Mouse (Mus musculus): ENCODE data around the gene 1810049J17Rik.
"Not testable (repeated sequence)": the region's sequence is repeated elsewhere in the genome, so short reads cannot be mapped to it uniquely, and the experiment has no call there.

The 1810049J17Rik gene

DNA sequence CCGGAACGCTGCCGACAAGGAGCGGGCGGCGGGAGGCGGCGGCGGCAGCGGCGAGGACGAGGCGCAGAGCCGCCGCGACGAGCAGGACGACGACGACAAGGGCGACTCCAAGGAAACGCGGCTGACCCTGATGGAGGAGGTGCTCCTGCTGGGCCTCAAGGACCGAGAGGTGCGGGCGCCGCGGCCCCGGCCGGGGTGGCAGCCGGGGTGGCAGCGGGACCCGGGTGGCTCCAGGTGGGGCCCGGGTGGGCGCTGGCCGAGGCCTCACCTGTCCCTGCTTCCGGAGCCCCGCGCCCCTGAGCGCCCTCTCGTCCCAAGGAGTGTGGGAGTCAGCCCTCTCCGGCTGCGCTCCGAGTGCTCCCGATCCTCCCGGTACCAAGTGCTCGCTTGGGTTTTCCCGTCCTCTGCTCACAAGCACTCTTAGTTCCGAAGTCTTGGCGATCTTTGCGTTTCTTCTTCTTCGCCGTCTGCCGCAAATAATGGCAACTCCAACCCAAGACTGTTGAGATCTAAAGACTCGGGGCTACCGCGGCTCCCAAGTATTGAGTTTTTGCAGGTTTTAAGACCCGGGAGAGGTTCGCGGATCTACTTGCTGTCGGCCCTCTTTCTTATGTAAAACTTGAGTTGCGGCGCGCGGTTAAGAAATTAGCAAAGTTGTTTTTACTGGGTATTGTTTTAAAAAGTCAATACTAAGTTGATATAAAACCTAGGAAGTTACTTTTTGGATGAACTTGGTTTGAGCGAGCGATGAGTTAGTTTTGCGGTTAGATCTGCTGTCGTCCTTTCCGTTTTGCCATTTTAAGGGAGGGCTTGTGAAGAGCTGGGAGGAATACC lies at the start of gene 1810049J17Rik:
1810049J17Rik (minus strand) TSS at position 112 of the 834 bp plus-strand sequence.
- DNase-seq: peak in 1 of 2 experiments; percentile 64

GRCm38 (mm10) chr15:12371183-12371582 lies 49.5 kb upstream of the 1810049J17Rik start:
- DNase-seq: peak; percentile 77 to 85

DNA sequence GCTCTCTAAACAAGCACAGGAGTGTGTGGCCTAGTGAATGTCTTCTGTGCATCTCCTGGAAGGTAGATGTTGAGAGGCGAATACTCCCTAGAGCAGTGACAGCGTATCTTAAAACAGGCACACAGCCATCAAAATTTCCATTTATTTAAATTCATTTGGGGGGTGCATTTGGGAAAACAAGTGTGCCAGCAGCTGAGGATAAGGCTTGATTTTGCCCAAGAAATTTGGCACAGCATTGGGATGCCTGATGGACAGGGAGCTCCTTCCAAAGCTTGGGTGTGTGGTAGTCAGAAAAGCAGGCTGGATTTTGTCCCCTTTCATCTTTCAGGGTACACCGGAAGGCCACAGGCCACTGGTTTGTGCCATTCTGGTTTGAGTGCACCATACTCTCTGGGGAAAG lies 48.4 kb upstream of the 1810049J17Rik start:
- no peak for DNase-seq

GRCm38 (mm10) chr15:12368850-12369249 lies 47.2 kb upstream of the 1810049J17Rik start:
- DNase-seq: no peak

DNA sequence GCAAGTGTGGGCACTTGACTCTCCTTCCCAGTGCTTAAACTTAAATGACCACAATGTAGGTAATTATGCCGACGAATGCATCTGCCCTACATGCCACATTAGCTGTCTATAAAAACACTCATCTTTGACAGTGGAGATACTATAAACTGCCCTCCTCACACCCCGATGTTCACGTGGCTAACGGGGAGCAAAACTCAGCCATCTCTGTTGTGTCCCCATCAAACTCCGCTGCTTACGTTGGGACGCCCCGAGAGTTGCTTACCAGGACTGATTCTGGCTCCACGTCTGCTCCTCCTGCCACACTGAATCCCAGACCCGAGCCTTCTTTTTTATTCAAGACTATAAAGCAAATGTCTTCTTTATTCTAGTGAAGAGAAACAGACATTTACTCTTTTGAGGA lies 46.7 kb upstream of the 1810049J17Rik start:
- DNase-seq: no peak

- DNase-seq: no peak
These were observed 45.8 kb upstream of the 1810049J17Rik start for GRCm38 (mm10) chr15:12367306-12368080.

- DNase-seq: not testable (repeated sequence)
These were observed 45.0 kb upstream of the 1810049J17Rik start for GRCm38 (mm10) chr15:12366580-12367305.

DNA sequence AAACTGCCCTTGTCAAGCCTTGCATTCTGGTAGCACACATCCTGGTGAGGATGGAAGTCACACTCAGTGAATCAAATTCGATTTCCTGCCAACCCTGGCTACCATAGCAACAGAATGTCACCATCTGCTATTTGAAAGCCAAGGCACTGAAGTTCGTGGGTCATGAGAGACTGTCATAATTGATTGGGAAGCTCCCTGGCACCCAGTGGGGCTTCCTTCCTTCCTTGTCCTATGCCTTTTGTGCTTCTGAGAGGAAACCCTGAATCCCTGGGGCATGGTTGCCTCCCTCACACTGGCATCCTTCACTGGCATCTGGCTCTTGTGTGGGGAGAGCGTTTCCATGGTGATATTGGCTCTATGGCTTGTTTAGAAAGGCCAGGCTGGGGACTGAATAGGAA lies 44.4 kb upstream of the 1810049J17Rik start:
- peak; percentile 64 to 66 for DNase-seq

DNA sequence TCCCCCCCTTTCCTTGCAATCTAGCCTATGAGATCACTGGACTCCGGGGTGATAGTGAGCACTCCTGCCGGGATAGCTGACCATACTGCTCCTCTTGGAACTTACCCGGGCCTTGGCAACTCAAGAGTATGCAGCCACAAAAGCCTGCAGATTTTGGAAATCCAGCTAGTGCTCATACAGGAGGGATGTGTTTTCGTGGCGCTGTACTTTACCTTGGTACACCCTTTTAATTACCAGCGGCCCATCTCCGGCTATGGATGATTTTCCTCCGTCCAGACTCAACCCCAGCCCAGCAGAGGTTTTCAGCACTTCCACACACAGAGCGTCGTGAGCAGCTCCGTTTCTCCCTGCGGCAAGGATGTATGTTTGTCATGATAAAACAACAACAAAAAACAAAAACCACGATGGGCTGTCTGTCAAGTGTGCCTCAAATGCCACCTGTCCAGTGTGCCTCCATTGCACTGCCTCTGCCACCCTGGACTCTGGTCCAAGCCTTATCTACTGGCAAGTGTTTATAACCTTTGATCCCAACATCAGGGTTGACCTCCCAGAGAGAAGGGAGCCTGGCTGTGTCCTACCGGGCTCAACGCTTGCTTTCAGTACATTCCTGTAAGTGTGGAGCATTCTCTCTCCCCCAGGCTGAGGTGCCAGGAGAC lies 43.8 kb upstream of the 1810049J17Rik start:
- DNase-seq: no peak

DNA sequence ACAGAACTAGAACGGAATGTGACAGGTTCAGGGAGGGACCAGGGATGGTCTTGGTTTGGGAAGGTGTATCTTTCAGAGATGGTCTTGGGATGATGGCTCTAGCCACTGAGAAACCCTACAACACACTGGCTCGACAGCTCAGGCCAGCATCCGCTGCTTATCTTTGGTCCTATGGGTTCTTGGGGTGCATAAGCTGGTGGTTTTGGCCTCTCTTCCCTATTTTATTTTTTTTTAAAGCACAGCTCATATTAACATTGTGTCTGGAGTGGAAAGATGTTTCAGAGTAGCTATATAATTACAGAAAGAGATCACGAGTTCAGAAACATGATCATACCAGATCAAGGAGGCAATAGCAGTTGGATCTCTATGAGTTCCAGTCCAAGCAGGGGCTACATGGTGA lies 42.4 kb upstream of the 1810049J17Rik start:
- DNase-seq: no peak

DNA sequence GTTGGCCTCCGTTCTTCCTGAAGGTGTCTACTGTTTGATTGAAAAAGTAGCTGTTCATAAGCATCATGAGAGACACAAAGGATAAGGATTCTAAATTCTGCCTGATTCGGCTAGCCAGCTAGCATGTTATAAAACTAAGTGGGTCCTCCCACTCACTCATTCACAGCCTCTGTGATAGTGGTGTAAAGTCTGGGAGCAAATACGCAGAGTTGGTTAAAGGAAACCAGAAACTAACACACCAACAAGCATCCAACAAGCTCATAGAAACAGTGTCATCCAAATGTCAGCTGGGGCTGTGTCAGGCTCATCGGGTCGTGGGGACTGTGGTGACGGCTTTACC lies 41.0 kb upstream of the 1810049J17Rik start:
- no peak for DNase-seq

- DNase-seq: no peak
These were observed 40.5 kb upstream of the 1810049J17Rik start for GRCm38 (mm10) chr15:12362001-12362700.

GRCm38 (mm10) chr15:12360519-12361212 lies 39.0 kb upstream of the 1810049J17Rik start:
- no peak for DNase-seq

DNA sequence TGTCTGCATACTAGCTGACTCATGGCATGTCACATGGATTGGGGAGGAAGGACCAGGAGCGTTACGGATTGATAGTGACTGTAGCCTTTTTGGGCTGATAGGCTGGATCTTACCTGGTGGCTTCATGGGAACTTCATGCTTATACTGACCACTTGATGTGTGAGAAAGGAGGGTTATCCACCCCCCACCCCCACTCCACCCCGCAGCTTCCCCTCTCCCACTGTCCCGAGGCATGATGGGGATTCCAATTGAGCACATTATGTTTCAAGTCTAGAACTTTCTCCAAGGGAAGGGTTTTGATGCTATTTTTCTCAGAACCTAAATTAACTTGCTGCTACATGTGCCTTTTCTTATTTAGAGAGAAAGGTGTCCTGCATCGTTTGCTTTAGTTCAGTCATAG lies 36.7 kb upstream of the 1810049J17Rik start:
- no peak for DNase-seq

- no peak for DNase-seq
These were observed 35.8 kb upstream of the 1810049J17Rik start for GRCm38 (mm10) chr15:12357459-12357858.

DNA sequence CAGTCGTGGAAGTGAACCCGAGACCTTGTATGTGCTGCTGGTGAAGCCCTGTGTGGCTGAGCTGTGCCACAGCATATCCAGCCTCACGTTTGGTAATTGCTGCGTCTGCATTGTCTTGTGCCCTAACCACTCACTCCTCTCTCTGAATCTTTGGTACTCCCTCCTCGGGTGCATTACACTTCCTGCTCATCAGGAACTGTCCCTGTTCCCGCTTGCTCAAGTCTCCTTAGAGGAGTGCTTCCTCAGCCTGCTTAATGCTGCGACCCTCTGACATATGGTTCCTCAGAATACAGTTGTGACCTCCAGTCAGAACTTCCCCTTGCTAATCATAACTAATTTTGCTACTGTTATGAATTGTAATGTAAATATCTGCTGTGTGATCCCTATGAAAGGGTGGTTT lies 34.2 kb upstream of the 1810049J17Rik start:
- no peak for DNase-seq

DNA sequence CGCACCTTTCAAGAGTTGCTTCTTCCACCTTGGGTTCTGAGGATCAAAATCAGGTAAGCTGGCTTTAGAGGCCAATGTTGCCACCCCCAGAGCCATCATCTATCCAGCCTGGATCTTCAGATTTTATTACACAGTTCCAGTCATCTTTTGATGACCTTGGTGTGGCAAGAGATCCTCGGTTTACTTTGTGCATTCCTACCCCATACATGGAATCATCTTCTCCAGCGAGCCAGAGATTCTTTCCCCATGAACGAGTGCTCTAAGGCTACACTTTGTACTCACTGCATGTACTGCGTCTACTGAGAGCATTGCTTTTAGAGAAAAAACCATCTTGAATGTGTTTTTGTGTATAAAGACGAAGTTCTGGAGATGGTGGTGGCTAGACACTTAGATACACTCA lies 33.6 kb upstream of the 1810049J17Rik start:
- DNase-seq: no peak

- DNase-seq: no peak
These were observed 32.6 kb upstream of the 1810049J17Rik start for GRCm38 (mm10) chr15:12354281-12354810.

DNA sequence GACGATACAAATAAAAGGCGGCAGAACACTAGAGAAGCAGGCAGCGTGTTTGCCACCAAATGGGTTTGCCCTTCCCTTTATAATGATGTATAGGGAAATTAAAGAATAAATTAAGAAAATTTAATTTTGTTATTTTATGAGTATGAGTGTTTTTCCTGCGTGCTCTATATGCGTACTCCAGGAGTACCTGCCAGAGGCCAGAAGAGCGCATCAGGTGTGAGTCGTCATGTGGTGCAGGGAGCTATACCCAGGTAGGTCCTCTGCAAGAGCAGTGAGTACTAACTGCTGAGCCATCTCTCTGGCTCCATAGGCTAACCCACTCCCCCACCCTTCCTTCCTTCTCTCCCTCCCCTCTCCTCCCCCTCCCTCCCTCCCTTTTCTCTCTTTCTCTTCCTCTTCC lies 29.8 kb upstream of the 1810049J17Rik start:
- no peak for DNase-seq

- DNase-seq: no peak
These were observed 28.1 kb upstream of the 1810049J17Rik start for GRCm38 (mm10) chr15:12349840-12350239.

DNA sequence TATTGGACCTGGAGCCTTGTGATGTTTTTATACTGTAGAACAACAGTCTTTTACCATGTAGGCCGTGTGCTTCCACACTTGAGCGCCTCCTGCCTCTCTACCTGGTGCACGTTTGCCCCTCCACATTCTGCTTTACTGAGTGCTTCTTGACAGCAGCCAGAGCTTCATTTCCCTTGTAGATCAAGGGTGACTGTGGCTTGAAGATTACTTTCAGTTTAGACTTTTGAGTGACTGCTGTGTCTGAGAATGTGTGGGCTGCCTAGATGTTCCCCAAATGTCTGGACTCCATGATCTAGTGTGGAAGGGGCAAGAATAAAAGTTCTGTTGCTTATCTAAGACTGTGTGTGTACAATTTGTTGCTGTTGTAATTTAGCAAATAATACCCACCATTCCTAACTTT lies 27.3 kb upstream of the 1810049J17Rik start:
- DNase-seq: no peak
